Mouse (Mus musculus): ENCODE data around the gene Srcap. TPM values are rescaled to one million over a fixed set of nuclear protein-coding genes. Genes with fewer than 3 reads are reported as not detected.
"Not testable (repeated sequence)": the region's sequence is repeated elsewhere in the genome, so short reads cannot be mapped to it uniquely, and the experiment has no call there.

Gene Srcap
- total and polyA plus RNA-seq, 2 experiments from 2014 or later: 23.7 to 39.9 TPM

DNA sequence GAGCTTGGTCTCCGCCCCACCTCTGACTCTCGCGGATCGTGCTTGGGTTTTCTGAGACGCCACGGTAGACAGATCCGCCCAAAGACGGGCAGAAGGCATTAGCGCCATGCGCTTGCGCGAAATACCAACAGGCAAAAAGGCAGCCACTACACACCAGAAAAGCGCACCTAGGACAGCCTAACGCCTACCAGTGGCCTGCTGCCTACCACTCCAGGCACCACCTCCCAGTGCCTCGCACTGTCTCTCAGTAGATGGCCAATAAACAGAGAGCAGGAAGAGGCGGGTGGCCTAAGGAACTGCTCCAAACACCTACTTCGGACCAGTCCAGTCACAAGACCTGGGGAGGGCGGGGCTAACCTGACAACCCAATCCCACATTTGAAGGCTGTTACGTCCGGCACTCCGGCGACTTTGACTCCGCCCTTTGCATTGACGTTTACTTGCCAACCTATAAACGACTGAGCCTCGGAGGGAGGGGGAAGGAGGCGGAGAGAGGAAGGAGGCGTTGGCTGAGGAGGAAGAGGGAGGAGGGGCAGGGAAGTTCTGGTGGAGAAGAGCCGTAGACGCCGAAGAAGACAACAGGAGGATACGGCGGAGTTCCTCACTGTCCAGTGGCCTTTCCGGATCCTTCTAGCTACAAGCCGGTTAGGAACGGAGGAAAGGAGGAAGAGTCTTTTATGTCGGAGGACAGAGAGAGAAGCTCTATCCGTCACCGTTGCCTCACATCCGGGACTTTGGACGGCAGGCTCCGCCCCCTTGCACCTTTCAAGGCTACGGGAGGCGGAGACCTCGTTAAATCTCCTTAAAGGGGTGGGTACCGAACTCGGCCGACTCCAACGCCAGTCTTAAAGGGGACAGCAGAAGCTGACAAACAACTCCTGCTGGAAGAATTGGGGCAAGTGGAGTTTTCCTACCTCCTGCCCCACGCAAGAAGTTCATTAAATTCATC is 33.8 kb upstream of the Srcap start:
- peaks cover 12% of the 10 kb centered on the region for H3K4me1 ChIP-seq (ENCODE audit: insufficient read depth)
- H3K36me3 ChIP-seq (ENCODE audit: insufficient read depth): peaks cover 47% of the 10 kb centered on the region
- ATAC-seq: peak; percentile 90
- peak overlapping the region; percentile 91 for H3K4me2 ChIP-seq (ENCODE audit: low read depth)
- DNase-seq: peak; percentile 100
- H3K27ac ChIP-seq (ENCODE audit: low read depth, low read length): peak overlapping the region; percentile 97
- H3K9me3 ChIP-seq (ENCODE audit: low read length): no peaks in the 10 kb centered on the region
- peak; percentile 21; the same call in 1 of the 2 replicates for TF ChIP-seq CTCF (IDR thresholded peaks at IDR 0.05; ENCODE audit: low read depth)
- no peaks in the 10 kb centered on the region for H3K27me3 ChIP-seq (ENCODE audit: insufficient read depth, low read length)
- under 1% methylated on average over 50 of the region's 50 CpGs for WGBS
- H3K4me3 ChIP-seq (ENCODE audit: low read depth, low read length): peak overlapping the region; percentile 97
- peak overlapping the region; percentile 95 for H3K9ac ChIP-seq

DNA sequence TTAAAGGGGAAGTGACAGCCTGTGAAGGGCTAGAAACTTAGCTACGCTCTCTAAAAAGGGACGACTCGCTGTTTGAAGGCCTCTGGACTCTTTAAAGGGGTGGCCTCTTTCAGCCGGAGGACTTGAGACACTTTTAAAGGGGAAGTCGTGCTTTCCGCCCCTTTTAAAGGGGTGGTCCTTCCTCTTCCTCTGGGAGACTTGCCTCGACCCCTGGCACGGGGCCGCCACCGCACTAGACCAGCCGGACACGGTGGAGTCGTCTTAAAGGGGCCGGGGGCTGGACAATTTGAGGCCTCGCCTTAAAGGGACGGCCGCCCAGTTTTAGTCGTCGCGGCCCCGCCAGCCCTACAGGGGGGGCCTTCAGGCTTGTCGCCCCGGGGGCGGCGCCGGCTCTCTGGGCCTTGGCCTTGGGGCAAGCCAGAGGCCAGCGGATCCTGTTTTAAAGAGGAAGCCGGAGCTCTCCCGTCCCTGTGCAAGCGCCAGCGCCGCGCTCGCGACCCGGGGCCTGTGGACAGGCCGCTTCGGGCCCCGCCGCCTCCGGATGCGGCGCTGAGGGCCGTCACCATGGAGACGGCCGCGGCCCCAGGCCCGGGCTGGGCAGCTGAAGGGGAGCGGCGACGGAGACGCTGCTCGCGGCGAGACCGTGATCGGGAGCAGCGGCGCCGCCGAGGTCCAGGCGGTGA is 33.0 kb upstream of the Srcap start, which contains the start of gene Fbrs:
Gene Fbrs (plus strand): TSS at position 565 of the 683 bp plus-strand sequence.
- TF ChIP-seq CTCF (IDR thresholded peaks at IDR 0.05; ENCODE audit: low read depth): no peak
- H3K4me1 ChIP-seq (ENCODE audit: insufficient read depth): peaks cover 12% of the 10 kb centered on the region

DNA sequence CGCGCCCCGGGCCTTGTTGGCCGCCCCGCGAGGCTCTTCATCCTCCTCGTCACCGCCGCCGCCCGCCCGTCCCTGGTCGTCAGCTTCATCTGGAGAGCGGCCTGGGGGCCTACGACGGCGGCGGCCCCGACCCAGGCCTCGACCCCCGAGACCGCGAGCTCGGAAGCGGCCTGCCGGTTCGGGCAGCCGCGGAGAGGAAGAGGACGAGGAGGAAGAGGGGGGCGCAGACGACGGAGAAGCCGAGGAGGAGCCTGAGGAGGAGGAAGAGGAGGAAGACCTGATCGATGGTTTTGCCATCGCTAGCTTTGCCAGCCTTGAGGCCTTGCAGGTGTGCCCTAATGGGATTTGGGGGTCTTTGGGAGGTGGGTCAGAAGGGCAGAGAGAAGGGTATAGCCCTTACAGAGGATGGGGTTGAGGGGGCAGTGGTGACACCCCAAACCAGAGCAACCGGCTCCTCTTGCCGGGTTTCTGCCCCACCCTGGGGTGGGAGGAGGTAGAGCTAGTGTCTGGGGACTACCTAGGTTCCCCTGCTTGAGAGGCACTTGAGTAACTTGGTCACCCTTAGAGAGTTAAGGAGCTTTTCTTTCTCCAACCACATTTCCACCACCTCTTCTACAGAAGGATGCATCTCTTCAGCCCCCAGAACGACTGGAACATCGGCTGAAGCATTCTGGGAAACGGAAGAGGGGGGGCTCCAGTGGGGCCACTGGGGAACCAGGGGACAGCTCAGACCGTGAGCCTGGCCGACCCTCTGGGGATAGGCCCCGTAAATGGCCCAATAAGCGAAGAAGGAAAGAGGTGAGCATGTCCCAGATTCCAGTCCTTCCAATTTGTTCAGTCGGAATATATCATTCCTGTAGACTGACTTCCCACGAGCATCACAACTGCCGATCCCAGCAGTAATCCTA is 32.2 kb upstream of the Srcap start:
- WGBS: 5% methylated on average over 48 of the region's 48 CpGs

More for the DNA sequence above, 33.0 kb upstream of the Srcap start, which contains the start of gene Fbrs:
- H3K4me2 ChIP-seq (ENCODE audit: low read depth): peak within 1 kb of the TSS; percentile 91
- peak within 1 kb of the TSS; percentile 97 for H3K27ac ChIP-seq (ENCODE audit: low read depth, low read length)
- under 1% methylated on average over 61 of the region's 62 CpGs for WGBS
- DNase-seq (no peak), ATAC-seq (peak; percentile 73)
- no peaks in the 10 kb centered on the region for H3K27me3 ChIP-seq (ENCODE audit: insufficient read depth, low read length)
- H3K4me3 ChIP-seq (ENCODE audit: low read depth, low read length): peak within 1 kb of the TSS; percentile 97
- no peaks in the 10 kb centered on the region for H3K9me3 ChIP-seq (ENCODE audit: low read length)
- peaks cover 48% of the 10 kb centered on the region for H3K36me3 ChIP-seq (ENCODE audit: insufficient read depth)
- peak within 1 kb of the TSS; percentile 95 for H3K9ac ChIP-seq

DNA sequence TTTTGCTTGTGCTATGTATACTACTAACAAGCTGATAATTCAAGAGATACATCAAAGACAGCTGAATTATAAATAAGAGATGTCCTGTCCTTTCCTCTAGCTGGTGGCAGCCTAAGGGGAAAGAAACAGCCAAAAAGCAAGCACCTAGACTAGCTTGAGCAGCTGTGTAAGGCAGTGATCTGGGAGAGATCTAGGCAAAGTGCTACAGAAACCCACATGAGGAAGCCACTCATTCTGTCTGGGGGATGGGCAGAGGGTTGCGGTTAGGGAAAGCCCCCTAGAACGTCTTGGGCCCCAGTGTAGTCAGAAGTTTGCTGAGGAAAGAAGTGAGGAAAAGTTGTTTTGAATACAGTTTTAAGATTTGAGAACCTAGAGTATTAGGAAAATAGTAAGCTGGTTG is 31.5 kb upstream of the Srcap start:
- TF ChIP-seq CTCF (IDR thresholded peaks at IDR 0.05; ENCODE audit: low read depth): no peak
- ATAC-seq (no peak), DNase-seq (no peak)
- H3K27ac ChIP-seq (ENCODE audit: low read depth, low read length): no peak overlapping the region
- peaks cover 12% of the 10 kb centered on the region for H3K4me1 ChIP-seq (ENCODE audit: insufficient read depth)
- no peaks in the 10 kb centered on the region for H3K9me3 ChIP-seq (ENCODE audit: low read length)
- H3K4me3 ChIP-seq (ENCODE audit: low read depth, low read length): peak overlapping the region; percentile 97
- H3K36me3 ChIP-seq (ENCODE audit: insufficient read depth): peaks cover 47% of the 10 kb centered on the region
- 73% methylated on average over 2 of the region's 2 CpGs for WGBS
- no peaks in the 10 kb centered on the region for H3K27me3 ChIP-seq (ENCODE audit: insufficient read depth, low read length)
- peak overlapping the region; percentile 95; the same call in 1 of the 2 replicates for H3K9ac ChIP-seq
- peak overlapping the region; percentile 91 for H3K4me2 ChIP-seq (ENCODE audit: low read depth)

More for the DNA sequence above, 32.2 kb upstream of the Srcap start:
- no peak for TF ChIP-seq CTCF (IDR thresholded peaks at IDR 0.05; ENCODE audit: low read depth)
- Histone ChIP-seq H3K27me3 (ENCODE audit: insufficient read depth, low read length) (no peaks in the 10 kb centered on the region), H3K27ac (ENCODE audit: low read depth, low read length) (peak overlapping the region; percentile 97), H3K4me3 (ENCODE audit: low read depth, low read length) (peak overlapping the region; percentile 97), H3K4me1 (ENCODE audit: insufficient read depth) (peaks cover 12% of the 10 kb centered on the region), H3K9me3 (ENCODE audit: low read length) (no peaks in the 10 kb centered on the region), H3K9ac (peak overlapping the region; percentile 95), H3K36me3 (ENCODE audit: insufficient read depth) (peaks cover 48% of the 10 kb centered on the region), H3K4me2 (ENCODE audit: low read depth) (peak overlapping the region; percentile 91)
- ATAC-seq (no peak), DNase-seq (no peak)

DNA sequence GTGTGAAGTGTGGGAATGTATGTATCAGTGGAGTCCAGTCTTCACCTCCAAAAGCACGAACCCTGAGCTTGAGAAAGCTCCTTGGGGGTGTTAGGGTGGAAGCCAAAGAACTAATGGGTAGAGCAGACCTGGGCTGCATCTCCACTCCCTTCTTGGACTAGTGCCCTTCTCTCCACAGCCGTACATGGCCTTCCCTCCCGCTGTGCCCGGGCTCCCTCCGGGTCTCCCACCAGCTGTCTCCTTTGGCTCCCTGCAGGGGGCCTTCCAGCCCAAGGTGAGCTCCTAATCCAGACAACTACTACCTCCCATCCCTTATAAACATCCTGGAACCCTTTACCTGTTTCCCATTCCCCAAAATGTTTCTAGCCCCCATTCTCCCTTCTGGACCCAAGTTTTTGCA is 26.4 kb upstream of the Srcap start:
- DNase-seq: no peak
- ATAC-seq: no peak
- no peak overlapping the region for H3K4me3 ChIP-seq (ENCODE audit: low read depth, low read length)
- H3K9ac ChIP-seq: no peak overlapping the region
- no peak overlapping the region for H3K27ac ChIP-seq (ENCODE audit: low read depth, low read length)
- peaks cover 82% of the 10 kb centered on the region for H3K36me3 ChIP-seq (ENCODE audit: insufficient read depth)
- H3K27me3 ChIP-seq (ENCODE audit: insufficient read depth, low read length): no peaks in the 10 kb centered on the region
- TF ChIP-seq CTCF (IDR thresholded peaks at IDR 0.05; ENCODE audit: low read depth): no peak
- H3K4me2 ChIP-seq (ENCODE audit: low read depth): no peak overlapping the region
- no peaks in the 10 kb centered on the region for H3K9me3 ChIP-seq (ENCODE audit: low read length)
- 72% methylated on average over 5 of the region's 5 CpGs for WGBS
- peaks cover under 1% of the 10 kb centered on the region; the same call in 1 of the 2 replicates for H3K4me1 ChIP-seq (ENCODE audit: insufficient read depth)

DNA sequence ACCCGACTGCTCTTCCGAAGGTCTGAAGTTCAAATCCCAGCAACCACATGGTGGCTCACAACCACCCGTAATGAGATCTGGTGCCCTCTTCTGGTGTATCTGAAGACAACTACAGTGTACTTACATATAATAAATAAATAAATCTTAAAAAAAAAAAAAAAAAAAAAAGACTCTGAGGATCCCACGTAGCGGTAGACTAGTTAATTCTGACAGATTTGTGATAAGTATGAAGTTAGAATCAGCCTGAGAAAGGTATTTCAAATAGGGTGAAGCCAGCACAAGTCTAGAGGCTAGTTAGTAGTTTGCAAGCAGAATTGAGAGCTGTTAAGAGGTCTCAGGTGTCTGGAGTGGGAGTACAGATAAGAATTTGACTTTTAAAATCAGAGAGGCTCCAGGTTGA is 23.4 kb upstream of the Srcap start:
- peaks cover 79% of the 10 kb centered on the region for H3K36me3 ChIP-seq (ENCODE audit: insufficient read depth)
- H3K4me2 ChIP-seq (ENCODE audit: low read depth); H3K4me3 ChIP-seq (ENCODE audit: low read depth, low read length); H3K4me1 ChIP-seq (ENCODE audit: insufficient read depth); H3K9me3 ChIP-seq (ENCODE audit: low read length); H3K27me3 ChIP-seq (ENCODE audit: insufficient read depth, low read length); ATAC-seq; H3K9ac ChIP-seq; DNase-seq; H3K27ac ChIP-seq (ENCODE audit: low read depth, low read length): not testable (repeated sequence)
- WGBS: 89% methylated on average over 4 of the region's 5 CpGs
